Mouse (Mus musculus) B cell, adult 2 months (primary cell): Measurements from ENCODE around the gene Crygb.
"Not testable (repeated sequence)": the region's sequence is repeated elsewhere in the genome, so short reads cannot be mapped to it uniquely, and the experiment has no call there.

Experiments
- DNase-seq, 2 experiments: peaks; one replicate each; pipeline ENCODE4 v3.0.0; 2022

Gene Crygb

GRCm38 (mm10) chr1:65067842-65068241, 14.2 kb downstream of the Crygb start:
- no peak for DNase-seq

- DNase-seq, result no peak
These were observed 17.9 kb downstream of the Crygb start for GRCm38 (mm10) chr1:65064201-65064600.

- DNase-seq, result no peak
These were observed 18.7 kb downstream of the Crygb start, which contains the start of gene Crygd for GRCm38 (mm10) chr1:65063352-65063751. Crygd (minus strand) TSS chr1:65063452.

- DNase-seq, result no peak
These were observed 29.9 kb downstream of the Crygb start for GRCm38 (mm10) chr1:65052140-65052539.

GRCm38 (mm10) chr1:65051696-65052095, 30.4 kb downstream of the Crygb start:
- DNase-seq, result no peak

- not testable (repeated sequence) for DNase-seq
These were observed 31.1 kb downstream of the Crygb start, which contains the start of gene Cryge for GRCm38 (mm10) chr1:65050952-65051351. Cryge (minus strand) TSS chr1:65051149.

DNA sequence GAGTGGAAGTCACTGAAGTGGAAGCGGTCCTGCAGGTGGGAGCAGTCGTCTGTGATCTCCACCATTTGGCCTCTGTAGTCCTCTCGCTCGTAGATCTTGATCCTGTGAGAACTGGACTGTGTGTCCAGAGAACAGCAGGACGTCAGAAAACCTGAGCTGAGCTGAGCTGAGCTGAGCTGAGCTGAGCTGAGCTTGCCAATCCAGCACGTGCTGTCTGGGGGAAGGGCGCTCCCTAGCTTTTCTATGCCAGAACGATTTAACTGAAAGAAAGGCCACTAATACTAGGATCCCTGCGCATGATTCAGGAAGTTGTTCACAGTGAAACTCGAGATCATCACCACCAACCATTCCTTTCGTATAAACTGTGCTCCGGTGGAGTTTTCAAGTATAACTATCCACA, 33.3 kb downstream of the Crygb start:
- DNase-seq, result no peak

GRCm38 (mm10) chr1:65046401-65047109, 35.5 kb downstream of the Crygb start:
- peak; percentile 14 to 23 for DNase-seq

DNA sequence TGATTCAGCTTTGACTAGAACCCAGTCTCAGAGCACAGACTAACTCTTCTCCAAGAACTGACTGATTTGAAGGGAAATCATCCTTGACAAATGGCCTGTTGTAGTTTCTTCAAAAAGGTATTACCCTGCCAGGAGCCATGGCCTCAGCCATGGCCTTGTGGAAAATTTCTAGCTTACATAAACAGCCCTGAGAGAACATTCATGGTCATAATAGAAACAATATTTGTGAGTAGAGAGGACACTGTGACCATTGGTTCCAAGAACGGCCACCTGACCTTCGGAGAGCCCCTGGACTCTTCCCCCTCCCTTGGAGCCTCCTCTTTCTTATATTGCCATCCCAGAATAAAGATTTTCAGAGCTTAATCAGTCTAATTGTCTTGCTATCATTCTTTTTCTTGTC, 38.7 kb downstream of the Crygb start:
- DNase-seq, result no peak

DNA sequence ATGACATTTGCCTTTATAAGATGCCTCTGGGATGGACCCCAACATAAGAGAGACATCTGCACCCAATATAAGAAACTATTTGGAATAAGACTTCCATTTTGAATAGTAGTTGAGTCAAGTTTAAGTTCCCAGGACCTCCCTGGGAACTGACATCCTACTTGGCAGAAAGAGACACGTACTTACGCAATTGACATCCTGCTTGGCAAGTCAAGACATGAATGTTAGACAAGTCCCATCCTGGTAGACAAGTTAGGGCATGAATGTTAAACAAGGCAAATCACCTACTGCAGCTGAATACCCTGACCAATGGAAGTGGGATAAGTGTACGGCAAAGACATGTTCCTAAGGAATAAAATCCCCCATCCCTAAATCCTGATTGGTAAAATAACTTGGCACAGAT, 40.3 kb downstream of the Crygb start:
- DNase-seq, result no peak

DNA sequence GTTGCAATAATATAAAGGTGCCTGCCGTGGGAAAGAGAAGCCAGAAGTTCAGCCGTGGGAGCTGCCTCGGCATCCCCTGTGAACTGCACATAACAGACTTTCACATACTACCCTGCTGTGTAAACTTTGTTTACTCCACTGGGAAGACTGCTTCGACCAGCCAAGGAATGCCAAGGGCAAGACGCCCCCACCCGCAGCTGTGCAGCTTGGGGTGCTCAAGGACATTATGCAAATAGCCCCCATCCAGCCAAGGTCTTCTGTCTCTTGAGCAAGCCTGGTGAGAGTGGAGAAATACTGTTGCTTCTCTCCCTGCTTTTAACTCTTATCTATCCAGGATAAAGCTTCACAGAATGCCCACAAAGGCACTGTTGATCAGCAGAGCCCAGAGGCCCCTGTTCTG, 41.3 kb downstream of the Crygb start:
- DNase-seq, result no peak

- DNase-seq, result no peak
These were observed 42.4 kb downstream of the Crygb start for GRCm38 (mm10) chr1:65039679-65040078.

GRCm38 (mm10) chr1:65037542-65037941, 44.5 kb downstream of the Crygb start:
- no peak for DNase-seq

GRCm38 (mm10) chr1:65035513-65035912, 46.6 kb downstream of the Crygb start:
- no peak for DNase-seq

GRCm38 (mm10) chr1:65032641-65033040, 49.4 kb downstream of the Crygb start, which contains the start of gene Akr1cl:
Akr1cl (minus strand) TSS chr1:65032759.
- DNase-seq, result no peak
